ENCODE assay signal across 1 mouse cellular context in the genomic region with DNA sequence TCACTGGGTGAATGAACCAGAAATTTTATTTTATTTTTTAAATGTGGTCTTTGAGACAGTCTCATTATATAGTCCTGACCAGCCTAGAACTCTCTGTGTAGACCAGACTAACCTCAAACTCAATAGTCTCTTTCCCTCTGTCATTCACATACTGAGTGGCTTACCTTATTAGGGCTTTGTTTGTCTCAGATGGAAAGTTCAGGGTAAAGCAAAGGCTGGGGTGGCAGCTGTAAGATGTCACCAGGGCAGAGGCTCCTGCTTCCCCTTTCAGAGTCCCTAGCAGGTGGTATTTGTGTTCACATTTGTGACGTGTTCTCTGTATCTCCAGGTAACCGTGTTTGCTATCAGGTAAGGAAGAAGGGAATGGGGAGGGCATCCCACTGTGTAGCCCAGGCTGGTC.
TF ChIP-seq lines count a peak whose summit lies in the region.

No protein-coding gene starts in this region.

TF ChIP-seq in CH12.LX, 34 proteins besides CTCF, POLR2A, EP300 and RAD21 (continued from another document):
- no peak for TF ChIP-seq USF1 (IDR thresholded peaks at IDR 0.05; ENCODE audit: low read depth, low read length)
